Mouse (Mus musculus) embryonic facial prominence, embryonic 10.5 days (tissue): Measurements from ENCODE around the gene Mocs3. TPM values are rescaled to one million over a fixed set of nuclear protein-coding genes. Genes with fewer than 3 reads are reported as not detected.

ENCODE experiments used
- DNase-seq: peaks from one replicate; pipeline ENCODE4 v3.0.0-alpha.2; 2017; ENCODE audit warnings: low spot score
- H3K27ac ChIP-seq: fragments of 300-500 bp; sonication (generic); replicated peaks from 2 replicates; pipeline ENCODE4 v1.5.1; 2016; ENCODE audit warnings: mild to moderate bottlenecking
- H3K27me3 ChIP-seq: fragments of 300-500 bp; sonication (generic); replicated peaks from 2 replicates; pipeline ENCODE4 v1.6.1; 2016; ENCODE audit warnings: low read depth, mild to moderate bottlenecking; ENCODE audit not compliant: poor library complexity, severe bottlenecking
- H3K36me3 ChIP-seq: fragments of 300-500 bp; sonication (generic); replicated peaks from 2 replicates; pipeline ENCODE4 v1.6.1; 2016; ENCODE audit warnings: mild to moderate bottlenecking, moderate library complexity
- H3K4me1 ChIP-seq: fragments of 300-500 bp; sonication (generic); 2 replicates; pipeline ENCODE4 v1.6.1; 2016
- H3K4me3 ChIP-seq: fragments of 300-500 bp; sonication (generic); 2 replicates; pipeline ENCODE4 v1.5.1; 2016; ENCODE audit warnings: mild to moderate bottlenecking, moderate library complexity
- H3K9me3 ChIP-seq: fragments of 300-500 bp; sonication (generic); 2 replicates; pipeline ENCODE4 v1.6.1; 2016; ENCODE audit warnings: mild to moderate bottlenecking
- WGBS: fragments of 180-500 bp; shearing (Covaris S2); methylation state at CpG from one replicate; pipeline ENCODE4 v1.1.7; 2016; 5-methylcytosine and 5-hydroxymethylcytosine counted together
- polyA plus RNA-seq: library from polyadenylated mRNA; unstranded; fragments of >200 nt; fragmentation: Nextera tagmentation; extraction: Ambion mirVana; gene quantifications from 2 replicates; pipeline ENCODE4 v1.2.1, GENCODE M21; 2016

Gene Mocs3
- polyA plus RNA-seq, 1 experiment from 2014 or later: 6.4 TPM

DNA sequence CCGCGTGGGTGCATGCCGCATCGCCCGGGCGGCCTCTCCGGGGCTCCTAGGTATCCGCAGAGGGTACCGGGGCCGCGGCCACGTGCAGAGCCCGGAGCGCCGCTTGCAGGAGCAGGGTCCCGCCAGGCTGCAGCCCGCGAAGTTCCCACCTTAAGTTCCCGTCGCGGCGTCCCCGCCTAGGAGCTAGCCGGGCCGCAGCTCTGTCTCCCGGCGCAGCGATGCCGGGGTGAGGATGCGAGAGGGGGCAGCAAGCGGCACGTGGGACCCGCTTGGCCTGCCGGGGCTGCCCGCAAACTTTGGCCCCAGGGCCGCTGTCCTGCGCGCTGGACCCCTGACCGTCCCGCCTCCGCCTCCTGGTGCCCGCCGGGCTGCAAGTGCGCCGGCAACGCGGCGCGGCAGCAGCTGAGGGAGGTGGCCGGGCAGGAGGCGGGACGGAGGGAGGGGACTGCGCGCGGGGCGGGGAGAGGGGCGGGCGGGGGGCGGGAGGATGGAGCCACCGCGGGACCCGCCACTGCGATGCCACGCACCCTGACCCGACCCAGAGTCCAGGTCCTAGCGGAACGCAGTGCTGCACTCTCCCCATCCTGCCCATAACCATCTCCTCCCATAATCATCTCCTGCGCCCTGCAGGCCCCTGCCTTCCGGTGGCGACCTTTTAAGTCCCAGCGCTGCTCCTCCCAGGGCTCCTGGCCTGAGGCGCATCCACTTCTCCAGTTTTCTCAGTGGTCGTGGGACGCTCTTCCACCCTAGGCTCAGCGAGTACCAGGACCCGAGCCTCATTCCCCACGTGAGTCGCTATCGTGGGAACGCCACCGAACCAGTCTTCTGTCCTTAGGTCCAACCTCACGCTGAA, 50.5 kb downstream of the Mocs3 start:
- Histone ChIP-seq H3K27me3 (peaks cover 95% of the 10 kb centered on the region), H3K4me1 (peaks cover 39% of the 10 kb centered on the region), H3K4me3 (peak overlapping the region; percentile 70), H3K9me3 (no peaks in the 10 kb centered on the region; the same call in 1 of the 2 replicates), H3K27ac (peak overlapping the region; percentile 72), H3K36me3 (no peaks in the 10 kb centered on the region)
- under 1% methylated on average over 81 of the region's 82 CpGs for WGBS
- peak; percentile 84 for DNase-seq

DNA sequence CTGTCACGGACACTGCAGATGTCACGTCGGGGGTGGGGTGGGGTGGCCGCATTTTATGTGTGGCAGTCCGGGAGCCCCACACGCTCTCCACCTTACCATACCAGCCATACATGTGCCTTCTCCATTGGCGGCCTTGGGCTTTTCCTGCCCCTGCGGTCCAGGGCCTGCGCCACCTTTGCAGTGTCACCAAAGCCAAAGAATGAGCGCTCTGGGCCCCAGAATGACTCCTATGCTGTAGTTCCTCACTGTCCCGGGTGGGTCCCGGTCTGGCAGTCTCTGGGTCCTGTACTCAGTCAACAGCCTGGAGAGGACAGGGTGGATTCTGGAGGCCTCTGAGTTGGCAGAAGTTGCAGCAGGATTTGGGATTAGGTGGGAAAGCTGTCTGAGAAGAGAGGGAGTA, 51.2 kb downstream of the Mocs3 start, which contains the start of gene Kcng1:
Gene Kcng1, minus strand, starts transcription at position 155 of the 400 bp plus-strand sequence.
- H3K27ac ChIP-seq: peak within 1 kb of the TSS; percentile 72
- DNase-seq: no peak
- peak within 1 kb of the TSS; percentile 70 for H3K4me3 ChIP-seq
- H3K27me3 ChIP-seq: peaks cover 89% of the 10 kb centered on the region
- no peaks in the 10 kb centered on the region; the same call in 1 of the 2 replicates for H3K9me3 ChIP-seq
- 12% methylated on average over 12 of the region's 12 CpGs for WGBS
- H3K36me3 ChIP-seq: no peaks in the 10 kb centered on the region
- H3K4me1 ChIP-seq: peaks cover 39% of the 10 kb centered on the region

Other genes with a start within 250 kb of the Mocs3 start
- gene Ripor3, start 220.0 kb upstream of the Mocs3 start, polyA plus RNA-seq: 0.47 and 0.95 TPM in 2 replicates
- 7.3 and 7.4 TPM in 2 replicates for gene Pard6b, start 149.6 kb upstream of the Mocs3 start, polyA plus RNA-seq
- 3.4 and 3.5 TPM in 2 replicates for gene Adnp, start 23.5 kb upstream of the Mocs3 start, polyA plus RNA-seq
- gene Gm20716, start 258 bp upstream of the Mocs3 start, polyA plus RNA-seq: 17.9 and 20.7 TPM in 2 replicates
- gene Dpm1, start within 50 bp of the Mocs3 start, polyA plus RNA-seq: 71.5 and 72.5 TPM in 2 replicates
- gene Kcng1, start 51.1 kb downstream of the Mocs3 start, polyA plus RNA-seq: 1.2 and 1.4 TPM in 2 replicates